Mouse (Mus musculus): ENCODE results near the gene Scn8a. TPM values are rescaled to one million over a fixed set of nuclear protein-coding genes. Genes with fewer than 3 reads are reported as not detected.

Scn8a gene
- polyA plus RNA-seq, 1 experiment from 2014 or later = 0.59 TPM

DNA sequence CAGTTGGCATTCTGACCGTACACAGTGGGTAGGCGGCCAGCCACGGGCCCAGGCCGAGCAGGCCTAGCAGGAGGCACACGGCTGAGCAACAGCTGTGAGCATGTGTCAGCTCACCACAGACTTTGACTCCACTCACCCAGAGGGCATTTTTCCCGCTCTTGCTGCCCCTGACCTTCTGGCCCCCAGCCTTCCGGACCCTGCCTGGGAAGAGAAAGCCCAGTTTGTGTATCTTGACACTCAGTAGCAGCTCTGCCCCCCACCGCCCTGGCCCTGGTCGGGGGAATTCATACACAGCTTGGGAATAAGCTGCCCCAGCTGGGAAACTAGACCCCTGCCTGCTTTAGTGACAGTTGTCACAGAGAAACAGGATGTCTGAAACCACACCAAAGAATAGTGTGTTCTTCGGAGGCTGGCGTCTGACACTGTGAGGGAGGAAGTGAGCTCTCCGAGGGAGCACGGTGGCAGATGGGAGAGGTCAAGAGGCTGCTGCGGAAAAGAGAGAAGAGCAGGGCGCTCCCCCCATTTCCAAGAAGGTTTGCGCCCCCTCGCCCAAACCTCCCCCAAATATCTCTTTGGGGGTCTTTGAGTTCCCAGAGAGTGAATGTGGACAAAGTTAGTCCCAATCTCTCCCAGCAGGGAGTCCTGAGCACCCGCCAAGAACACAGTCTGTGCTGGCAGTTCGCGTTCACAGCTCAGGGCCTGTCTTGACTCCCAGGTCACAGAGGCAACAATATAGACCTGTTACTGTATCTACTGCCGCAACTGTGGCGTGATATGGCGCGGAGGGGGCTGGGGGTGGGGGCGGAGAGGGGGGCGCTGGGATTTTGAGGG lies 24.4 kb upstream of the Scn8a start:
- no peak for ATAC-seq

DNA sequence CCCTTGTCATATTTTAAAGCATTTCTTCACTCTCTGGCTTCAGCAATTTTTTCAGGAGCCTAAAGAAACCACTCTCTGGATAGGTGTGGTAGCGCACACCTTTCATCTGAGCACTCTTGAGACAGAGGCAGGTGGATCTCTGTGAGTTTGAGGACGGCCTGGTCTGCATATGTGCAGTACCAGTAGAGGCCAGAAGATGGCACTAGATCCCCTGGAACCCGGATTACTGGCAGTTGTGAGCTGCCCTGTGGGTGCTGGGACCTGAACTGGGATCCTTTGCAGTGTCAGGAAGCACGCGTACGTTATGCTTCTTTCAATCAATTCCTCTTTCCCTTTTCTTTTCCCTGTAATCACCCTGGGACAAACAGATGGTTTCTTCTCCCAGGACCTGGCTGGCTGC lies 22.5 kb upstream of the Scn8a start:
- WGBS = 86% methylated on average over 6 of the region's 6 CpGs
- no peak overlapping the region for H3K9ac ChIP-seq (ENCODE audit: low read depth, low read length)
- H3K27ac ChIP-seq (ENCODE audit: low read depth, low read length) = no peak overlapping the region

More for the DNA sequence above, 24.4 kb upstream of the Scn8a start:
- H3K9ac ChIP-seq (ENCODE audit: low read depth, low read length) = no peak overlapping the region
- 64% methylated on average over 26 of the region's 26 CpGs for WGBS
- no peak overlapping the region for H3K4me3 ChIP-seq (ENCODE audit: low read depth, low read length)
- no peaks in the 10 kb centered on the region for H3K4me1 ChIP-seq (replicated peaks; ENCODE audit: control insufficient read depth, insufficient read depth, low read length)
- H3K4me2 ChIP-seq (replicated peaks; ENCODE audit: low read depth) = no peak overlapping the region
- 0 out of 2 replicates have a peak, but pooled peaks cover 3% of the 10 kb centered on the region for H3K9me3 ChIP-seq (ENCODE audit: control insufficient read depth)
- H3K36me3 ChIP-seq (ENCODE audit: control insufficient read depth, insufficient read depth) = no peaks in the 10 kb centered on the region
- no peak overlapping the region for H3K27ac ChIP-seq (ENCODE audit: low read depth, low read length)
- no peak for TF ChIP-seq CTCF (IDR thresholded peaks at IDR 0.05; ENCODE audit: low read depth)
- H3K27me3 ChIP-seq (replicated peaks; ENCODE audit: control insufficient read depth, insufficient read depth, low read length) = no peaks in the 10 kb centered on the region

DNA sequence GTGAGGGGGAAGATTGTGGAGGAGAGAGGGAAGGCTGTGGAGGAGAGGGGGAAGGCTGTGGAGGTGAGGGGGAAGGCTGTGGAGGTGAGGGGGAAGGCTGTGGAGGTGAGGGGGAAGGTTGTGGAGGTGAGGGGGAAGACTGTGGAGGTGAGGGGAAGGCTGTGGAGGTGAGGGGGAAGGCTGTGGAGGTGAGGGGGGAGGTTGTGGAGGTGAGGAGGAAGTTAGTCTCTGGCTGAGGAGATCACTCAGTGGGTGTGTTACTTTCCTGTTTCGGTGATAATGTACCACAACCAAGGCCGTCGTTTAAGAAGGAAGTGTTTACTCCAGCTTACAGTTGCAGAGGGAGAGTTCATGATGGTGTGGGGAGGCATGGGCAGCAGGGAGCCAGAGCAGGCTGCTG lies 12.1 kb upstream of the Scn8a start:
- H3K4me2 ChIP-seq (replicated peaks; ENCODE audit: low read depth) = no peak overlapping the region
- no peaks in the 10 kb centered on the region for H3K36me3 ChIP-seq (ENCODE audit: control insufficient read depth, insufficient read depth)
- no peak overlapping the region for H3K4me3 ChIP-seq (ENCODE audit: low read depth, low read length)
- ATAC-seq = no peak
- H3K4me1 ChIP-seq (replicated peaks; ENCODE audit: control insufficient read depth, insufficient read depth, low read length) = no peaks in the 10 kb centered on the region
- TF ChIP-seq CTCF (IDR thresholded peaks at IDR 0.05; ENCODE audit: low read depth) = no peak
- H3K27ac ChIP-seq (ENCODE audit: low read depth, low read length) = no peak overlapping the region
- H3K9ac ChIP-seq (ENCODE audit: low read depth, low read length) = no peak overlapping the region
- no peaks in the 10 kb centered on the region for H3K9me3 ChIP-seq (ENCODE audit: control insufficient read depth)
- no peaks in the 10 kb centered on the region for H3K27me3 ChIP-seq (replicated peaks; ENCODE audit: control insufficient read depth, insufficient read depth, low read length)
- WGBS = 47% methylated on average over 3 of the region's 3 CpGs

More for the DNA sequence above, 22.5 kb upstream of the Scn8a start:
- H3K27me3 ChIP-seq (replicated peaks; ENCODE audit: control insufficient read depth, insufficient read depth, low read length) = no peaks in the 10 kb centered on the region
- no peak overlapping the region for H3K4me2 ChIP-seq (replicated peaks; ENCODE audit: low read depth)
- no peak for ATAC-seq
- H3K4me3 ChIP-seq (ENCODE audit: low read depth, low read length) = no peak overlapping the region
- H3K9me3 ChIP-seq (ENCODE audit: control insufficient read depth) = 0 out of 2 replicates have a peak, but pooled peaks cover 3% of the 10 kb centered on the region
- no peaks in the 10 kb centered on the region for H3K4me1 ChIP-seq (replicated peaks; ENCODE audit: control insufficient read depth, insufficient read depth, low read length)
- TF ChIP-seq CTCF (IDR thresholded peaks at IDR 0.05; ENCODE audit: low read depth) = peak; percentile 39
- H3K36me3 ChIP-seq (ENCODE audit: control insufficient read depth, insufficient read depth) = no peaks in the 10 kb centered on the region

DNA sequence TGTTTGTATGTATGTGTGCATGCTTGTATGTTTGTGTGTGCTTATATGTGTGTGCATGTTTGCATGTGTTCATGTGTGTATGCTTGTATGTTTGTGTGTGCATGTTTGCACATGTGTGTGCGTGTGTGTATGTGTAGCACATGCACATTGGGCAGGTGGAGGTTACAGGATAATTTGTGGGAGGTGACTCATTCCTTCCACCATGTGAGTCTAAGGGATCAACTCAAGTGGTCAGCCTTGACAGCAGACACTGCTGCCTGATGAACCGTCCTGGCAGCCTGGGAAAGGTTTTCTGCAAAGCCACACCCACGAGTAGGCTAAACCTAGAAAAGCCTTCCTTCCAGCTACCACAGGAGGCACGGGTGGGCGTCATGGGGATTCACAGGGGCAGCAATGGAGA lies 8.8 kb upstream of the Scn8a start:
- peaks cover 4% of the 10 kb centered on the region; the same call in 1 of the 2 replicates for H3K9me3 ChIP-seq (ENCODE audit: control insufficient read depth)
- H3K27ac ChIP-seq (ENCODE audit: low read depth, low read length) = no peak overlapping the region
- no peak overlapping the region for H3K4me2 ChIP-seq (replicated peaks; ENCODE audit: low read depth)
- no peak overlapping the region for H3K9ac ChIP-seq (ENCODE audit: low read depth, low read length)
- TF ChIP-seq CTCF (IDR thresholded peaks at IDR 0.05; ENCODE audit: low read depth) = no peak
- H3K27me3 ChIP-seq (replicated peaks; ENCODE audit: control insufficient read depth, insufficient read depth, low read length) = no peaks in the 10 kb centered on the region
- no peak for ATAC-seq
- H3K36me3 ChIP-seq (ENCODE audit: control insufficient read depth, insufficient read depth) = no peaks in the 10 kb centered on the region
- 27% methylated on average over 5 of the region's 5 CpGs for WGBS
- no peaks in the 10 kb centered on the region for H3K4me1 ChIP-seq (replicated peaks; ENCODE audit: control insufficient read depth, insufficient read depth, low read length)
- H3K4me3 ChIP-seq (ENCODE audit: low read depth, low read length) = no peak overlapping the region

DNA sequence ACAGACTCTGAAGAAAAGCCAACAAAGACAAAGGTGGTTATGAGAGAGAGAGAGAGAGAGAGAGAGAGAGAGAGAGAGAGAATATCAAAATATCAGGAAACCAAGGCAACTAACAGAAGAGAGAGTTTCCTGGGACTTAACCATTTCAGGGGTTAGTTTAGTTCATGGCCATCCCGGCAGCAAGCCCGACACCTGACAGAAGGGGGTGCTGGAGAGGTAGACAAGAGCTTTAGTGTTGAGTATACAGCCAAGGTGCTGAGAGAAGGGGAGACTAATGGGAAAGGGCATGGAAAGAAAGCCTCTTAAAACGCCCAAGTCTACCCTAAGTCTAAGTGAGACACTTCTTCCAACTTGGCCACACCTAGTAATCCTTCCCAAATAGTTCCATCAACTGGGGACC lies 4.1 kb upstream of the Scn8a start:
- H3K4me2 ChIP-seq (replicated peaks; ENCODE audit: low read depth) = no peak overlapping the region
- H3K27me3 ChIP-seq (replicated peaks; ENCODE audit: control insufficient read depth, insufficient read depth, low read length) = peaks cover 19% of the 10 kb centered on the region
- 50% methylated on average over 3 of the region's 3 CpGs for WGBS
- no peak overlapping the region for H3K4me3 ChIP-seq (ENCODE audit: low read depth, low read length)
- no peak overlapping the region for H3K9ac ChIP-seq (ENCODE audit: low read depth, low read length)
- peak; percentile 30 for TF ChIP-seq CTCF (IDR thresholded peaks at IDR 0.05; ENCODE audit: low read depth)
- no peak overlapping the region for H3K27ac ChIP-seq (ENCODE audit: low read depth, low read length)
- H3K36me3 ChIP-seq (ENCODE audit: control insufficient read depth, insufficient read depth) = no peaks in the 10 kb centered on the region
- H3K4me1 ChIP-seq (replicated peaks; ENCODE audit: control insufficient read depth, insufficient read depth, low read length) = no peaks in the 10 kb centered on the region
- H3K9me3 ChIP-seq (ENCODE audit: control insufficient read depth) = peaks cover 4% of the 10 kb centered on the region; the same call in 1 of the 2 replicates
- no peak for ATAC-seq

DNA sequence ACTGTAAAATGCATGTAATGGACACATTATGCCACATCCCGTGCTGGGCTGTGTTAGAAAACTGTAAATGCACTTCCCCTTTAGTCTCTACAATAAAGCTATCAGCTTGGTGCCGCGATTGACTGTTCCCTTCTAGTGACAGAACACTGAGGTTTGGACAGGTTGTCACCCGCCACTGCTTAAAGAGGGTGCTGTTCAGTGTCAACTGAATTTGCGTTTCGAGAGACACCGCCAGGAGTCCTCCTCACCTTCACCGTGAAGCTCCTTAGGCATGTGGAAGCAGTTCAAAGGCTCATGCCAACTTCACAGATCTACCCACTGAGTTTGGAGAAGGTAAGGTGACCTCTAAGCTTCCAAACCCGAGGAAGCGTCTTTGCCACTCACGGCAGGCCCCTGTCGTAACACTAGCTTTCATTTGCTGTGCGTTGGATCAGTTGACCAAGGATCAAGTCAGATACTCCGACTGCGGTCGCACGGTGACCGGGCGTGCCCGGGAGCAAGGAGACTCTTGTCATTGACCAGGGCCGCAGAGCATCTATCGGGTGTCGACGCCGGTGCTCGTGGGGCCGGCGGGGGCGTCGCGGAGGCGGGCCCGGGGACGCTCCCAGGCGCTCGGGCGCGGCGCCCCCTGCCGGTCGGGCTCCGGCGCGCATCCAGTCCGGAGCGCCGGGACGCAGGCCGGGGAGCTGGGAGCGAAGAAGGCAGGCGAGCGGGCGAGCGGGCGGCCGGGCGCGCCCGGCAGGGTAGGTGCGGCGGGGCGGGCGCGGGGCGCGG lies 530 bp downstream of the Scn8a start:
- TF ChIP-seq CTCF (IDR thresholded peaks at IDR 0.05; ENCODE audit: low read depth) = peak; percentile 56
- Histone ChIP-seq H3K4me3 (ENCODE audit: low read depth, low read length) (peak overlapping the region; percentile 35), H3K9ac (ENCODE audit: low read depth, low read length) (no peak overlapping the region), H3K27me3 (replicated peaks; ENCODE audit: control insufficient read depth, insufficient read depth, low read length) (peaks cover 55% of the 10 kb centered on the region), H3K36me3 (ENCODE audit: control insufficient read depth, insufficient read depth) (no peaks in the 10 kb centered on the region), H3K4me2 (replicated peaks; ENCODE audit: low read depth) (peak overlapping the region; percentile 85), H3K4me1 (replicated peaks; ENCODE audit: control insufficient read depth, insufficient read depth, low read length) (no peaks in the 10 kb centered on the region), H3K27ac (ENCODE audit: low read depth, low read length) (no peak overlapping the region), H3K9me3 (ENCODE audit: control insufficient read depth) (peaks cover 4% of the 10 kb centered on the region; the same call in 1 of the 2 replicates)
- WGBS = 4% methylated on average over 40 of the region's 66 CpGs
- 0 out of 2 replicates have a peak, but pooled peaks have one; percentile 45 for ATAC-seq
